Mouse (Mus musculus): ENCODE results near the gene Sema4d.

DNA sequence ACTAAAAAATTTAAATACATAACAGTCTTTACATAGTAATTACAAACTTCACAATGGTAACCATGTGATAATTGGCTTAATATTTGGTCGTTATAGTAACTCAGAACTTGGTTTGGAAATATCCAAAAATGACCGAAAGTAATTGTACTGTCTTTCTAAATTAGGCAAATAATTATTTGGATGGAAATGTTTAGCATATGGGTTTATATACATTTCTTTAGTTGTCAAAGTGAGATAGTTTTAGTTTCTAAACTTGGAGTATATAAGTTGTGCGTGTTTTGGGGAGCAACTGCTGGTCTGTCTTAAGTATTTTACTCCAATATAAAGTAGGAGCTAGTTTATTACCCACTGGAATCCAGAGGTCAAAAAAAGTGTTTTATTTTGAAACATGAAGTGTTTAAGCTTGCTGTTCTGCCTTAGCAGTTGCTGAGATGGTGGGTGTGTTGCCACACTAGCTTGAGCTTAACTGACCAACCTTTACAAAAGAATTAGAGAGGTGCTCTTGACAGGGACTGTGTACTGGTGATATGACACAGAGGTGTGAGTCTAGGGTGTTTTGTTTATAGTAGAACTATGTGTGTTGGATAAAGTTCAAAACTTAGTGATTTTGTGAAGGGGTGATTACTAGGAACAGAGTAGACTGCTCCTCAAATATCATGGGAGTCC is 147.1 kb downstream of the Sema4d start:
- TF ChIP-seq POLR2A (IDR thresholded peaks at IDR 0.05; ENCODE audit: low read depth, low read length) (no peak), CTCF (IDR thresholded peaks at IDR 0.05; ENCODE audit: borderline replicate concordance, insufficient read depth, low read length) (no peak)
